Mouse (Mus musculus) brain, embryonic 14.5 days (tissue): ENCODE data around the gene Ocln.

Experiments used
- CTCF ChIP-seq: fragments of 200-500 bp; IDR thresholded peaks from 2 replicates; pipeline ENCODE4 v1.5.1; 2012; ENCODE audit warnings: inconsistent platforms, mild to moderate bottlenecking, moderate library complexity, borderline replicate concordance; ENCODE audit not compliant: insufficient read depth, insufficient read length; ENCODE audit errors: extremely low read depth
- POLR2A ChIP-seq: fragments of 200-500 bp; IDR thresholded peaks from 2 replicates; pipeline ENCODE4 v1.6.1; 2012; ENCODE audit warnings: mild to moderate bottlenecking, inconsistent platforms, borderline replicate concordance; ENCODE audit not compliant: poor library complexity, insufficient read depth, insufficient read length, severe bottlenecking; ENCODE audit errors: extremely low read depth

DNA sequence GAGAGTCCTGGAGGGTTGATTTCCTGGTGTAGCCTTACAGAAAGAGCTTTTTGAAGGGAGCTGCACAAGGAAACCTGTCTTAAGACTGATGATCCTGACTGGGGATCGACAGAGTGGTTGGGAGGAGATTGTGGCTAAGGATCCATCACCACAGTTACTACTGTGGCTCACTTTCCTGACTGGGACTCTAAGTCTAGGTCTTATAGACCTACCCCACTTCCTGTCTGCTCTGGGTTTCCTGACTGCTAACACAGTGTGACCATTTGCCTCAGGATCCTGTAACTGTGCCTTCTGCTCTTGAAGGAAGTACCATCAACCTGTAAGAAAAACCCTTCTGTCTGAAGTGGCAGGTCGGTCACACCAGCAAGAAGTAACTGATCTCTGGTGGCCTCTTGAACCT lies 18.2 kb upstream of the Ocln start:
- TF ChIP-seq CTCF (no peak), POLR2A (no peak)
